Mouse (Mus musculus): ENCODE results near the gene Entr1. TPM values are rescaled to one million over a fixed set of nuclear protein-coding genes. Genes with fewer than 3 reads are reported as not detected.

Entr1 gene
- polyA plus RNA-seq, 1 experiment from 2014 or later = 47.5 TPM

DNA sequence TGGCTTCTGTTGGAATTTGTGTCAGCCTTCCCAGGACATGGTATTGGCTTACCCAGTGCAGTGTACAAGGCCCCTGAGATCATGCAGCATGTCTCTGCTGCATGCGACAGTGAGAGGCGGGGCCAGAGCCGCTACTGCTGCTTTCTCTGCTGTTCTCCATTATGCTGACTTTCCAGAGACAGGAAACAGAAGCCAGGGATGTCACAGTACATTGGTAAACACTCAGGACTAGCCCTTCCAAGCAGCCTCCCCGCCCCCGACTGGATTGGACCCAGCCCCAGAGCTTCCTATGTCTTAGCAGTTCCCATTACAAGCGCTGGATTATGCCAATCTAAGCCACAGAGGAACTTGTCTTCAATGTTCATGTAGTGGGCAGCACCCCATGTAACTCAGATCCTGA, 40.9 kb downstream of the Entr1 start:
- H3K4me3 ChIP-seq (ENCODE audit: inconsistent target) = no peak overlapping the region
- no peaks in the 10 kb centered on the region for H3K79me2 ChIP-seq (ENCODE audit: inconsistent target)
- H3K36me3 ChIP-seq (ENCODE audit: inconsistent target) = no peaks in the 10 kb centered on the region
- H3K27ac ChIP-seq = no peak overlapping the region
- 91% methylated on average over 6 of the region's 6 CpGs for WGBS (ENCODE audit: missing documents)

DNA sequence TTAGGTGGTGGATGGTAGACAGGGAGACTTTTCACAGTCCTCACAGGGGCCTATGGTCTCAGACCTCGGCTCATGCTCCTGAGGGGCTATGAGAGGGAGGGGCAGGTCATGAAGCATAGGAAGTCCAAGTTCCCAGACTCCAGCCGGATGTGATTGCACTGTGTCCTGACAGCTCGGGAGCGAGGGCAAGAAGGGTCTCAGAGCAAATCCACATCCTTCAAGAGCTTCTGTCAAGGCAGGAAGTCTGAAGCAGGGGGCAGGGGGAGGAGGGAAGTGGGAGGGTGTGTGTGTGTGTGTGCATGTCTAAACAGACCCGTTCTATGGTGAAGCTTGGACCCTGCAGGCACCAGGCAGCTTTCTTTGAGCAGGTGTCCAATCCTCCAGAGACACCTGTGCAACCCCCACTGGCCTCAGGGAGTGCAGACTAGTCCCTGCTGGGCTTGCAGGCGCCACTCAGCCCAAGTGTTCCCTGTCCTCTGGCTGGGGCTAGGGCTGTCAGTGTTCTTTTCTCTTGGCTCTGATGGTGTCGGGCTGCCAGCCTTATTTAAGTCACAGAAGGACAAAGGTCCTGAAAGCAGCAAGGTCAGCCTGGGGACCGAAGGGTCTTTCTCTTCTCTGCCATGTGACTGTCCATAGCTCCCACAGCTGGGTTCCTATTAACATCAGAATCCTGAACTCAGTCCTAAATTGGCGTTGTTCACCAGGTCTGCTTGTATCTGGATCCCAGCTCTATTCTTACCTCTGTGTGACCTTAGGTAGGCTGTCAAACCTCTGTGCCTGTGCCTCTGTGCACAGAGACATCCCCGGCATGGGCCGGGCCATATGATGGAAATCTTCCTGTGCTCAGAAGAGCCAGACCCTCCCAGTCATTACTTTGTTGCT, 46.3 kb downstream of the Entr1 start:
- Histone ChIP-seq H3K79me2 (ENCODE audit: inconsistent target) (no peaks in the 10 kb centered on the region), H3K27ac (no peak overlapping the region), H3K4me3 (ENCODE audit: inconsistent target) (no peak overlapping the region), H3K36me3 (ENCODE audit: inconsistent target) (no peaks in the 10 kb centered on the region)
- WGBS (ENCODE audit: missing documents) = 82% methylated on average over 11 of the region's 11 CpGs

DNA sequence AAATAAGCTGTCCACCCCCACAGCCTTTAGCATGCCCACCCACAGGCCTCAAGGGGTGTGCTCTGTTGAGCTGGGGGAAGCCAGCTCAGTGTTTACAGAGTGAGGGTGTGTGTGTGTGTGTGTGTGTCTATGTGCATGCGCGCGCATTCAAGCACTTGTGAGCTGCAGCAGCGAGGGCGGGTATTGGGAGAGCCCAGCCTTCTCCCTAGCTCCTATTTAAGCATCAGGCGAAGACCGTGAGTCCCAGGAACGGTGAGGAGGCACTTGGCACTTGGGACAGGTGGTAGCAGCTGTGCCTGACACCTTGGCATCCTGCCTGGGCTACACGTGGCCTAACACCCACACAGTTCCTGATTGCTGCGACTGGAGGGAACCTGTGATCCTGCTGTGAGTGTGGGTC, 47.1 kb downstream of the Entr1 start:
- H3K4me3 ChIP-seq (ENCODE audit: inconsistent target) = no peak overlapping the region
- H3K79me2 ChIP-seq (ENCODE audit: inconsistent target) = no peaks in the 10 kb centered on the region
- WGBS (ENCODE audit: missing documents) = 78% methylated on average over 10 of the region's 10 CpGs
- H3K36me3 ChIP-seq (ENCODE audit: inconsistent target) = no peaks in the 10 kb centered on the region
- H3K27ac ChIP-seq = no peak overlapping the region

- Histone ChIP-seq H3K27ac (no peak overlapping the region), H3K4me3 (ENCODE audit: inconsistent target) (no peak overlapping the region), H3K79me2 (ENCODE audit: inconsistent target) (no peaks in the 10 kb centered on the region), H3K36me3 (ENCODE audit: inconsistent target) (no peaks in the 10 kb centered on the region)
- 96% methylated on average over 2 of the region's 2 CpGs for WGBS (ENCODE audit: missing documents)
Measured at GRCm38 (mm10) chr2:26341510-26341981, 47.6 kb downstream of the Entr1 start.

GRCm38 (mm10) chr2:26339204-26339551, 49.9 kb downstream of the Entr1 start:
- WGBS (ENCODE audit: missing documents) = 96% methylated on average over 5 of the region's 5 CpGs
- Histone ChIP-seq H3K36me3 (ENCODE audit: inconsistent target) (no peaks in the 10 kb centered on the region), H3K27ac (no peak overlapping the region), H3K4me3 (ENCODE audit: inconsistent target) (no peak overlapping the region), H3K79me2 (ENCODE audit: inconsistent target) (no peaks in the 10 kb centered on the region)

GRCm38 (mm10) chr2:26338302-26339203, 50.6 kb downstream of the Entr1 start:
- H3K79me2 ChIP-seq (ENCODE audit: inconsistent target) = no peaks in the 10 kb centered on the region
- no peaks in the 10 kb centered on the region for H3K36me3 ChIP-seq (ENCODE audit: inconsistent target)
- H3K4me3 ChIP-seq (ENCODE audit: inconsistent target) = no peak overlapping the region
- H3K27ac ChIP-seq = no peak overlapping the region
- WGBS (ENCODE audit: missing documents) = 97% methylated on average over 8 of the region's 13 CpGs

Other genes with a start within 250 kb of the Entr1 start
- gene Lhx3, start 181.0 kb downstream of the Entr1 start, polyA plus RNA-seq (2018) = not detected in 3 replicates
- 3.6 to 10.0 TPM (median 4.6 TPM) in 3 replicates for gene Qsox2, start 151.8 kb downstream of the Entr1 start, polyA plus RNA-seq (2018)
- not detected in 3 replicates for gene Ccdc187, start 94.8 kb downstream of the Entr1 start, polyA plus RNA-seq (2018)
- 2.2 to 4.5 TPM (median 2.4 TPM) in 3 replicates for gene Gpsm1, start 73.8 kb downstream of the Entr1 start, polyA plus RNA-seq (2018)
- gene Dnlz, start 37.2 kb downstream of the Entr1 start, polyA plus RNA-seq (2018) = 8.0 to 12.6 TPM (median 11.1 TPM) in 3 replicates
- 18.0 to 43.4 TPM (median 33.0 TPM) in 3 replicates for gene Card9, start 28.4 kb downstream of the Entr1 start, polyA plus RNA-seq (2018)
- gene Snapc4, start 8.7 kb downstream of the Entr1 start, polyA plus RNA-seq (2018) = 6.3 to 12.1 TPM (median 9.3 TPM) in 3 replicates
- gene Pmpca, start within 50 bp of the Entr1 start, polyA plus RNA-seq (2018) = 35.0 to 66.1 TPM (median 49.1 TPM) in 3 replicates
- gene Inpp5e, start 19.9 kb upstream of the Entr1 start, polyA plus RNA-seq (2018) = 7.1 to 9.4 TPM (median 9.3 TPM) in 3 replicates
- gene Sec16a, start 55.9 kb upstream of the Entr1 start, polyA plus RNA-seq (2018) = 37.5 to 46.9 TPM (median 42.2 TPM) in 3 replicates
- gene Notch1, start 127.3 kb upstream of the Entr1 start, polyA plus RNA-seq (2018) = 7.4 to 12.5 TPM (median 11.5 TPM) in 3 replicates
- gene Egfl7, start 190.7 kb upstream of the Entr1 start, polyA plus RNA-seq (2018) = 0.33 to 1.4 TPM (median 1.2 TPM) in 3 replicates
- gene Gm20532, start 197.3 kb upstream of the Entr1 start, polyA plus RNA-seq (2018) = 0.22 TPM in 1 of 3 replicates, not detected in the others
- 26.9 to 35.7 TPM (median 35.5 TPM) in 3 replicates for gene Agpat2, start 215.1 kb upstream of the Entr1 start, polyA plus RNA-seq (2018)
- 0.51 TPM in 1 of 3 replicates, not detected in the others for gene Fam69b, start 239.1 kb upstream of the Entr1 start, polyA plus RNA-seq (2018)

All from macrophage (primary cell).